Mouse (Mus musculus) ZHBTc4 (cell line): ENCODE measurements around the gene Iqgap2.

Experiments
- DNase-seq: peaks from one replicate; pipeline ENCODE4 v3.0.0-alpha.2; 2011; ENCODE audit warnings: low read depth, low spot score

The Iqgap2 gene

GRCm38 (mm10) chr13:95584898-95585297, 306.8 kb downstream of the Iqgap2 start:
- DNase-seq: no peak

GRCm38 (mm10) chr13:95583237-95584189, 308.2 kb downstream of the Iqgap2 start:
- DNase-seq: peak; percentile 57

DNA sequence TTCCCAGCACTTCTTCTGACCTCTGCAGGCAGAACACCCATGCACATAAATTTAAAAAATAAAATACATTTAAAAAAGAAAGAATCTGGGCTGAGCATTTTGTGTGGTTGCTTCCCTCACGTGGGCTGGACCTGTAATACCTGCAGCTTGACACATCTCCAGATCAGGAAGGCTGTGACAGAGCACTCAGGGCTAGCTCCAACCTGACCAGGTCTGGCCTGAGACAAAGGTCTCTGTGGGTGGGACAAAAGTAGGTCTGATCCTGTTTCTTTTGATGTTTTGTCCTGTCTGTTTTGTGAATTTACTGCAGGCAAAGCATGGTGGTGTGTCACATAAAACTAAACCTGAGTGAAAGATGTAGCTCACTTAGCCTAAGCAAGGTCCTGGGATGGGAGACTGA, 309.9 kb downstream of the Iqgap2 start:
- DNase-seq: peak; percentile 53

- DNase-seq: no peak
These were observed 313.6 kb downstream of the Iqgap2 start for GRCm38 (mm10) chr13:95578016-95578697.
